Mouse (Mus musculus) left cerebral cortex, adult 2 months (tissue): Measurements from ENCODE around the gene Mid1. TPM values are rescaled to one million over a fixed set of nuclear protein-coding genes. Genes with fewer than 3 reads are reported as not detected.
"Not testable (repeated sequence)": the region's sequence is repeated elsewhere in the genome, so short reads cannot be mapped to it uniquely, and the experiment has no call there.

Source experiments
- DNase-seq, 2 experiments: peaks; one replicate each; pipeline ENCODE4 v3.0.0; 2021 to 2022; ENCODE audit warnings: low spot score in 2 of 2, mixed read lengths in 1 of 2; ENCODE audit errors: extremely low spot score in 1 of 2
- H3K27ac ChIP-seq: fragments of 200-600 bp; 2 replicates; pipeline ENCODE4 v1.8.1; 2022
- H3K4me3 ChIP-seq: fragments of 200-600 bp; 2 replicates; pipeline ENCODE4 v1.8.1; 2022
- CTCF ChIP-seq: fragments of 200-600 bp; IDR thresholded peaks from 2 replicates; pipeline ENCODE4 v1.8.1; 2022; ENCODE audit warnings: antibody characterized with exemption, mild to moderate bottlenecking, moderate library complexity
- intact Hi-C: fragments of 180-260 bp; cut with DNase I; formaldehyde crosslinking; loops from one replicate; pipeline ENCODE4 v1.15.1; 2025
- total RNA-seq, 2 experiments: library from RNA; stranded (reverse); gene quantifications; 2 replicates each; pipeline ENCODE4 v1.2.3; 2021

Mid1 gene
- total RNA-seq, 2 experiments from 2014 or later, result 19.7 to 24.5 TPM

GRCm38 (mm10) chrX:169980203-169980556, 295.2 kb downstream of the Mid1 start:
- H3K27ac ChIP-seq, result peak overlapping the region; percentile 24; the same call in 1 of the 2 replicates
- intact Hi-C loops, result loop anchor here (5.0 kb wide), 1 partner anchor 183 kb away; no protein-coding TSS in a partner anchor
- not testable (repeated sequence) for H3K4me3 ChIP-seq
- DNase-seq, result peak in 1 of 2 experiments; percentile 42

GRCm38 (mm10) chrX:169980809-169981289, 295.9 kb downstream of the Mid1 start:
- H3K27ac ChIP-seq, result no peak overlapping the region
- peak in 1 of 2 experiments; percentile 29 for DNase-seq
- TF ChIP-seq CTCF, result no peak
- intact Hi-C loops, result loop anchor here (5.0 kb wide), 1 partner anchor 184 kb away; no protein-coding TSS in a partner anchor
- no peak overlapping the region for H3K4me3 ChIP-seq

GRCm38 (mm10) chrX:169981761-169982181, 296.8 kb downstream of the Mid1 start:
- H3K27ac ChIP-seq, result peak overlapping the region; percentile 0; the same call in 1 of the 2 replicates
- peak; percentile 41 to 61 for DNase-seq
- not testable (repeated sequence) for H3K4me3 ChIP-seq
- intact Hi-C loops, result loop anchor here (5.0 kb wide), 1 partner anchor 184 kb away; no protein-coding TSS in a partner anchor

- intact Hi-C loops, result loop anchor here (5.0 kb wide), 1 partner anchor 186 kb away; no protein-coding TSS in a partner anchor
- not testable (repeated sequence) for H3K4me3 ChIP-seq
- peak in 1 of 2 experiments; percentile 36 for DNase-seq
Measured at GRCm38 (mm10) chrX:169982606-169983400, 297.8 kb downstream of the Mid1 start.

GRCm38 (mm10) chrX:169983401-169984165, 298.6 kb downstream of the Mid1 start:
- H3K27ac ChIP-seq, H3K4me3 ChIP-seq: not testable (repeated sequence)
- peak; percentile 18 to 51 for DNase-seq
- intact Hi-C loops, result loop anchor here (5.0 kb wide), 1 partner anchor 186 kb away; no protein-coding TSS in a partner anchor

More at GRCm38 (mm10) chrX:169982606-169983400, 297.8 kb downstream of the Mid1 start:
- not testable (repeated sequence) for H3K27ac ChIP-seq

- H3K27ac ChIP-seq, H3K4me3 ChIP-seq: not testable (repeated sequence)
- intact Hi-C loops, result loop anchor here (5.0 kb wide), 1 partner anchor 187 kb away; no protein-coding TSS in a partner anchor
- peak in 1 of 2 experiments; percentile 13 for DNase-seq
Measured at GRCm38 (mm10) chrX:169984331-169984730, 299.3 kb downstream of the Mid1 start.

GRCm38 (mm10) chrX:169984853-169985252, 299.9 kb downstream of the Mid1 start:
- DNase-seq, result peak; percentile 20 to 55
- intact Hi-C loops, result loop anchor here (5.0 kb wide), 1 partner anchor 188 kb away; no protein-coding TSS in a partner anchor
- H3K27ac ChIP-seq, H3K4me3 ChIP-seq: not testable (repeated sequence)

- DNase-seq, result peak; percentile 53 to 70
- not testable (repeated sequence) for H3K4me3 ChIP-seq, H3K27ac ChIP-seq
- intact Hi-C loops, result loop anchor here (1.0 kb wide), 1 partner anchor 69 kb away; no protein-coding TSS in a partner anchor
Measured at GRCm38 (mm10) chrX:169985796-169986195, 300.8 kb downstream of the Mid1 start.

- intact Hi-C loops, result loop anchor here (1.0 kb wide), 1 partner anchor 70 kb away; no protein-coding TSS in a partner anchor
- Histone ChIP-seq H3K4me3 (peak overlapping the region; percentile 30), H3K27ac (peak overlapping the region; percentile 10)
- peak; percentile 88 to 91 for DNase-seq
Measured at GRCm38 (mm10) chrX:169986519-169987367, 301.7 kb downstream of the Mid1 start.

- intact Hi-C loops, result not testable (repeated sequence)
- peak; percentile 63 to 79 for DNase-seq
- 0 out of 2 replicates have a peak overlapping the region, but pooled peaks have one; percentile 0 for H3K4me3 ChIP-seq
- H3K27ac ChIP-seq, result peak overlapping the region; percentile 1
Measured at GRCm38 (mm10) chrX:169987368-169987837, 302.4 kb downstream of the Mid1 start.

- H3K27ac ChIP-seq, intact Hi-C loops, H3K4me3 ChIP-seq: not testable (repeated sequence)
- DNase-seq, result peak; percentile 46 to 79
Measured at GRCm38 (mm10) chrX:169988571-169989218, 303.7 kb downstream of the Mid1 start.

GRCm38 (mm10) chrX:169989219-169989595, 304.2 kb downstream of the Mid1 start:
- intact Hi-C loops, H3K27ac ChIP-seq, H3K4me3 ChIP-seq: not testable (repeated sequence)
- peak in 1 of 2 experiments; percentile 8 for DNase-seq
